8 mouse cellular contexts compared by ENCODE assay signal in the genomic region with DNA sequence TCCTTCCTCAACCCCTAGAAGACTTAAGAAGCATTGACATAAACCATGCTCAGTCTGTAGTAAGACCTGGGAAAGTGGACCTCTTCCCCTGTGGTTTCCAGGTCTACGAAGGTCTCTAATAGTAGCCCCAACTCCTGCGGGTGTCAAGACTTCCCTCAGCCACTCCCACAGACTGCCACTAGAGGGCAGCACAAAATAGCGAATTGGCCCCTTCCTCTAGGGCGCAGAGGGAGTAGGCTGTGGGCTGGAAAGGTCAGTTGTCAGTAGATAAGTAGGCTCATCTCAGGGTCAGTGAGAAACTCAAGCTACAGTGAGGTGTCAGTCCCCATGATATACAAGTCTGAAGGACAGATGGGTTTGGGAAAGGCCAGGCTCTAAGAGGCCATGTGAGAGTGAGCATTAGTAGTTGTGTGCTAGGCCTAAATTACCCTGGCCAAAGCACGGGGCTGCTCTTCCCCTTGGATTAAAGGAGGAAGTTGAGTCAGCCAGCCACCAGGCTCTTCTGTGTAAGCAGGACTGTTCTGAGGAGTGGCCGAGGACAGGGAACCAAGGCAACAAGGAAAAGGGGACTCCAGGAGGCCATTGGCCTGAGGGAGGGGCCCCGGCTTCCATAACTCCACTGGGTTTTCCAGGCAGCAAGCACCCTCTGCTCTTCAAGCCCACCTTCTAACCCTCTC. TPM values are rescaled to one million over a fixed set of nuclear protein-coding genes. Genes with fewer than 3 reads are reported as not detected.
DNase-seq lines count a peak whose midpoint lies in the region; ATAC-seq and TF ChIP-seq lines count a peak whose summit lies in the region.

No protein-coding gene starts in this region.

- no peak overlapping the region for H3K27ac ChIP-seq in MEL (ENCODE audit: control insufficient read depth, low read depth, low read length)
- H3K27ac ChIP-seq in forebrain, embryonic 14.5 days (ENCODE audit: low read depth, low read length) = peak overlapping the region; percentile 78; the same call in 1 of the 2 replicates
- H3K27ac ChIP-seq in layer of hippocampus, adult 2 months = peak overlapping the region; percentile 96

- H3K79me2 ChIP-seq in MEL (ENCODE audit: control insufficient read depth, insufficient read depth, low read length, poor library complexity) = no peaks in the 10 kb centered on the region

- TF ChIP-seq RAD21 in MEL (IDR thresholded peaks at IDR 0.05; ENCODE audit: low read depth, low read length) = peak; percentile 95

- H3K4me3 ChIP-seq in MEL (ENCODE audit: control insufficient read depth in 1 of 2, insufficient read depth in 1 of 2, low read depth in 2 of 2, low read length in 2 of 2) = no peak overlapping the region
- H3K4me3 ChIP-seq in forebrain, embryonic 14.5 days (ENCODE audit: low read depth, low read length) = no peak overlapping the region
- H3K4me3 ChIP-seq in layer of hippocampus, adult 2 months = no peak overlapping the region

- 21% methylated on average over 7 of the region's 7 CpGs for WGBS in forebrain, embryonic 14.5 days

- H3K36me3 ChIP-seq in MEL (ENCODE audit: control insufficient read depth in 1 of 2, insufficient read depth in 2 of 2, low read length in 2 of 2) = no peaks in the 10 kb centered on the region
- peaks cover 4% of the 10 kb centered on the region; the same call in 1 of the 2 replicates for H3K36me3 ChIP-seq in forebrain, embryonic 14.5 days (ENCODE audit: control insufficient read depth, insufficient read depth, low read length)

- peak; percentile 93 to 99 (median 96) for TF ChIP-seq CTCF in MEL (IDR thresholded peaks at IDR 0.05 in 2 of 3, conservative IDR thresholded peaks at IDR 0.05 in 1 of 3; ENCODE audit: control insufficient read depth in 1 of 3, insufficient read depth in 1 of 3, low read depth in 2 of 3, low read length in 3 of 3, poor library complexity in 1 of 3, severe bottlenecking in 1 of 3)
- peak; percentile 98 for TF ChIP-seq CTCF in layer of hippocampus, adult 2 months (conservative IDR thresholded peaks at IDR 0.05)

- peak; percentile 62; the same call in 1 of the 2 replicates for ATAC-seq in cerebellum, adult (ENCODE audit: insufficient number of reproducible peaks, low FRiP score, low TSS enrichment)
- ATAC-seq in forebrain, embryonic 14.5 days = no peak
- ATAC-seq in hematopoietic stem cell, adult 5-6 weeks (replicated peaks in 1 of 2; ENCODE audit: insufficient read depth in 1 of 2, low FRiP score in 2 of 2, low TSS enrichment in 1 of 2, low read depth in 1 of 2, poor library complexity in 2 of 2, severe bottlenecking in 2 of 2) = peak; percentile 79 to 89

- no peaks in the 10 kb centered on the region for H3K9me3 ChIP-seq in MEL (replicated peaks; ENCODE audit: insufficient read depth, low read length)
- H3K9me3 ChIP-seq in forebrain, embryonic 14.5 days (replicated peaks; ENCODE audit: control insufficient read depth, low read length) = no peaks in the 10 kb centered on the region

- H3K9ac ChIP-seq in MEL (ENCODE audit: control insufficient read depth, low read depth, low read length, poor library complexity, severe bottlenecking) = peak overlapping the region; percentile 30
- H3K9ac ChIP-seq in forebrain, embryonic 14.5 days (ENCODE audit: low read length) = peak overlapping the region; percentile 82

- no peak for TF ChIP-seq POLR2A in MEL (IDR thresholded peaks at IDR 0.05; ENCODE audit: control insufficient read depth in 1 of 2, insufficient read depth in 1 of 2, low read depth in 1 of 2, low read length in 2 of 2, poor library complexity in 1 of 2)

- peak; percentile 83 for DNase-seq in MEL (ENCODE audit: low read depth, low spot score)
- peak; percentile 82 for DNase-seq in forebrain, embryonic 14.5 days (ENCODE audit: low spot score)
- peak; percentile 76 to 87 for DNase-seq in layer of hippocampus, adult 2 months (ENCODE audit: low spot score in 2 of 2)
- peak; percentile 82 for DNase-seq in lung, postnatal 25 days (ENCODE audit: low spot score)
- DNase-seq in ovary, postnatal 36 days (ENCODE audit: low spot score) = peak; percentile 78
- DNase-seq in thymus, postnatal 14 days = peak; percentile 80

- H3K27me3 ChIP-seq in MEL (ENCODE audit: control insufficient read depth in 1 of 2, insufficient read depth in 2 of 2, low read length in 2 of 2) = 0 out of 4 replicates have a peak, but pooled peaks cover 2% of the 10 kb centered on the region in 2 experiments
- no peaks in the 10 kb centered on the region for H3K27me3 ChIP-seq in forebrain, embryonic 14.5 days (replicated peaks; ENCODE audit: control insufficient read depth, insufficient read depth, low read length)

- 0 out of 4 replicates have a peak, but pooled peaks of 1 of the 2 experiments have one; percentile 5 for TF ChIP-seq EP300 in MEL (IDR thresholded peaks at IDR 0.05; ENCODE audit: low read depth in 1 of 2, low read length in 2 of 2)

- peaks cover 2 to 8% of the 10 kb centered on the region in 2 experiments; a peak in 2 of 4 replicates for H3K4me1 ChIP-seq in MEL (ENCODE audit: control insufficient read depth in 1 of 2, insufficient read depth in 2 of 2, low read length in 2 of 2)
- peaks cover 7% of the 10 kb centered on the region for H3K4me1 ChIP-seq in forebrain, embryonic 14.5 days (ENCODE audit: control insufficient read depth, insufficient read depth, low read length)

- H3K4me2 ChIP-seq in forebrain, embryonic 14.5 days (ENCODE audit: low read length) = peak overlapping the region; percentile 68

TF ChIP-seq in MEL, 35 proteins besides CTCF, POLR2A, EP300 and RAD21 (continues in another document):
- TF ChIP-seq TCF12 (IDR thresholded peaks at IDR 0.05; ENCODE audit: low read depth, low read length) (no peak), CHD1 (IDR thresholded peaks at IDR 0.05; ENCODE audit: low read depth, low read length) (no peak), KAT2A (conservative IDR thresholded peaks at IDR 0.05; ENCODE audit: low read depth, low read length) (no peak), MYC (IDR thresholded peaks at IDR 0.05; ENCODE audit: low read depth, low read length) (no peak), NRF1 (IDR thresholded peaks at IDR 0.05; ENCODE audit: insufficient read depth, low read depth, low read length, poor library complexity, severe bottlenecking) (0 out of 2 replicates have a peak, but pooled peaks have one; percentile 15), TBP (IDR thresholded peaks at IDR 0.05; ENCODE audit: low read depth, low read length) (no peak), ZC3H11A (IDR thresholded peaks at IDR 0.05; ENCODE audit: low read depth, low read length) (peak; percentile 83), GABPA (IDR thresholded peaks at IDR 0.05; ENCODE audit: low read depth, low read length) (no peak), POLR2AphosphoS5 (IDR thresholded peaks at IDR 0.05; ENCODE audit: borderline replicate concordance, low read depth, low read length) (no peak), ZKSCAN1 (IDR thresholded peaks at IDR 0.05; ENCODE audit: low read depth, low read length) (no peak), CHD2 (IDR thresholded peaks at IDR 0.05; ENCODE audit: low read length) (no peak), UBTF (IDR thresholded peaks at IDR 0.05; ENCODE audit: borderline replicate concordance, insufficient read depth, low read depth, low read length) (no peak), GATA1 (IDR thresholded peaks at IDR 0.05; ENCODE audit: low read depth, low read length) (0 out of 2 replicates have a peak, but pooled peaks have one; percentile 10), JUND (IDR thresholded peaks at IDR 0.05; ENCODE audit: low read depth, low read length) (no peak), BHLHE40 (IDR thresholded peaks at IDR 0.05; ENCODE audit: borderline replicate concordance, low read depth, low read length) (0 out of 2 replicates have a peak, but pooled peaks have one; percentile 33), MEF2A (IDR thresholded peaks at IDR 0.05; ENCODE audit: extremely low read depth, insufficient replicate concordance, low read depth, low read length, poor library complexity, severe bottlenecking) (no peak), POLR2AphosphoS2 (IDR thresholded peaks at IDR 0.05; ENCODE audit: low read length) (no peak)

RNA-seq across cellular contexts. Expression of gene 4930451I11Rik, which starts 9.5 kb away (rescaled TPM):
- total RNA-seq in MEL (2012; rRNA removed) = not detected in 2 replicates
- polyA plus RNA-seq in MEL (2012; ENCODE audit: insufficient read depth in 1 of 2, insufficient read length in 2 of 2, low read depth in 1 of 2, low replicate concordance in 2 of 2, missing spikeins in 1 of 2) = not detected
- not detected in 2 replicates for polyA plus RNA-seq in forebrain, embryonic 14.5 days (2014; fragmentation: Nextera tagmentation; extraction: Ambion mirVana)
- total RNA-seq in hematopoietic stem cell, adult 5-6 weeks (2017) = not detected in 2 replicates
- total RNA-seq in layer of hippocampus, adult 2 months (2021) = not detected

RNA-seq across cellular contexts. Expression of gene Fam57b, which starts 24.5 kb away (rescaled TPM):
- 1.7 TPM in 2 replicates for total RNA-seq in MEL (2012; rRNA removed)
- under 1 TPM in 1 of 2 experiments, not detected in 1; 0.50 TPM for polyA plus RNA-seq in MEL (2012; ENCODE audit: insufficient read depth in 1 of 2, insufficient read length in 2 of 2, low read depth in 1 of 2, low replicate concordance in 2 of 2, missing spikeins in 1 of 2)
- 31.3 and 37.4 TPM in 2 replicates for polyA plus RNA-seq in forebrain, embryonic 14.5 days (2014; fragmentation: Nextera tagmentation; extraction: Ambion mirVana)
- total RNA-seq in hematopoietic stem cell, adult 5-6 weeks (2017) = not detected in 2 replicates
- total RNA-seq in layer of hippocampus, adult 2 months (2021) = 10 to 100 TPM; 73.8 to 74.7 TPM

RNA-seq across cellular contexts. Expression of gene Doc2a, which starts 25.2 kb away (rescaled TPM):
- total RNA-seq in MEL (2012; rRNA removed) = 1.6 and 2.3 TPM in 2 replicates
- polyA plus RNA-seq in MEL (2012; ENCODE audit: insufficient read depth in 1 of 2, insufficient read length in 2 of 2, low read depth in 1 of 2, low replicate concordance in 2 of 2, missing spikeins in 1 of 2) = not detected
- polyA plus RNA-seq in forebrain, embryonic 14.5 days (2014; fragmentation: Nextera tagmentation; extraction: Ambion mirVana) = 4.9 and 6.7 TPM in 2 replicates
- not detected in 2 replicates for total RNA-seq in hematopoietic stem cell, adult 5-6 weeks (2017)
- 10 to 100 TPM; 19.2 to 20.5 TPM for total RNA-seq in layer of hippocampus, adult 2 months (2021)

RNA-seq across cellular contexts. Expression of gene Ppp4c, which starts 29.7 kb away (rescaled TPM):
- 255 and 257 TPM in 2 replicates for total RNA-seq in MEL (2012; rRNA removed)
- 100 to 1,000 TPM; 265 to 540 TPM for polyA plus RNA-seq in MEL (2012; ENCODE audit: insufficient read depth in 1 of 2, insufficient read length in 2 of 2, low read depth in 1 of 2, low replicate concordance in 2 of 2, missing spikeins in 1 of 2)
- 231 and 256 TPM in 2 replicates for polyA plus RNA-seq in forebrain, embryonic 14.5 days (2014; fragmentation: Nextera tagmentation; extraction: Ambion mirVana)
- 119 and 131 TPM in 2 replicates for total RNA-seq in hematopoietic stem cell, adult 5-6 weeks (2017)
- total RNA-seq in layer of hippocampus, adult 2 months (2021) = 10 to 100 TPM; 50.2 to 54.9 TPM

RNA-seq across cellular contexts. Expression of gene Hirip3, which starts 39.8 kb away (rescaled TPM):
- total RNA-seq in MEL (2012; rRNA removed) = 44.0 and 55.6 TPM in 2 replicates
- polyA plus RNA-seq in MEL (2012; ENCODE audit: insufficient read depth in 1 of 2, insufficient read length in 2 of 2, low read depth in 1 of 2, low replicate concordance in 2 of 2, missing spikeins in 1 of 2) = 100 to 1,000 TPM in 1 of 2 experiments, not detected in 1; 137 TPM
- polyA plus RNA-seq in forebrain, embryonic 14.5 days (2014; fragmentation: Nextera tagmentation; extraction: Ambion mirVana) = 12.0 and 13.7 TPM in 2 replicates
- 128 and 398 TPM in 2 replicates for total RNA-seq in hematopoietic stem cell, adult 5-6 weeks (2017)
- 10 to 100 TPM; 32.2 to 38.5 TPM for total RNA-seq in layer of hippocampus, adult 2 months (2021)

Comparison
In these comparisons a context has a peak if more than half of its experiments do, and no peak if none do; other contexts are left out.
1. RNA of gene Fam57b, which starts 24.5 kb away (total RNA-seq): 73.8 to 74.7 TPM in layer of hippocampus, adult 2 months; 1.7 TPM in MEL and not detected in hematopoietic stem cell, adult 5-6 weeks; every median in the first group is over 10 times any median in the second.
2. Peak in every context shown above with its lines, with median percentiles within 50 percentile points of each other: DNase-seq.